ENCODE assay signal across 8 mouse cellular contexts in the genomic region with DNA sequence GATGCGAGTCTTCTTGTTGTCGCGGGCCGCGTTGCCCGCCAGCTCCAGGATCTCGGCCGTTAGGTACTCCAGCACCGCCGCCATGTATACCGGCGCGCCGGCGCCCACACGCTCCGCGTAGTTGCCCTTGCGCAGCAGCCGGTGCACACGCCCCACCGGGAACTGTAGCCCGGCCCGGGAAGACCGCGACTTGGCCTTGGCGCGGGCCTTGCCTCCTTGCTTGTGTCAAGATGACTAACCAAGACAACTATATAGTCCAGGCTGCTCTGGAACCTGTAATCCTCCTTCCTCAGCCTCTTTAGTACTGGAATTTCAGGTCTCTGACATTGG. TPM values are rescaled to one million over a fixed set of nuclear protein-coding genes. Genes with fewer than 3 reads are reported as not detected.
A peak's percentile ranks its signal among the peaks of the same experiment; 100 is the strongest.
DNase-seq lines count a peak whose midpoint lies in the region; ATAC-seq and TF ChIP-seq lines count a peak whose summit lies in the region.
"Not testable (repeated sequence)": the region's sequence is repeated elsewhere in the genome, so short reads cannot be mapped to it uniquely, and the experiment has no call there.

No protein-coding gene starts in this region.

- peak overlapping the region; percentile 18; the same call in 1 of the 2 replicates for H3K4me3 ChIP-seq in brown adipose tissue, adult 24 weeks (ENCODE audit: insufficient read depth, low read depth, low read length)
- H3K4me3 ChIP-seq in heart, embryonic 12.5 days = peak overlapping the region; percentile 37
- peak overlapping the region; percentile 25; the same call in 1 of the 2 replicates for H3K4me3 ChIP-seq in kidney, embryonic 14.5 days (ENCODE audit: low read length)
- peak overlapping the region; percentile 25; the same call in 1 of the 2 replicates for H3K4me3 ChIP-seq in limb, embryonic 14.5 days (replicated peaks; ENCODE audit: low read length)
- peak overlapping the region; percentile 28 for H3K4me3 ChIP-seq in midbrain, embryonic 14.5 days (replicated peaks; ENCODE audit: low read depth, low read length)

- not testable (repeated sequence) for H3K36me3 ChIP-seq in heart, embryonic 12.5 days; kidney, embryonic 14.5 days (ENCODE audit: control insufficient read depth, insufficient read depth, low read length); limb, embryonic 14.5 days (ENCODE audit: control insufficient read depth, insufficient read depth, low read length); midbrain, embryonic 14.5 days (ENCODE audit: control insufficient read depth, insufficient read depth, low read length)

- H3K9me3 ChIP-seq in heart, embryonic 12.5 days (replicated peaks); kidney, embryonic 14.5 days (ENCODE audit: control insufficient read depth, low read length); limb, embryonic 14.5 days (ENCODE audit: control insufficient read depth, low read length); midbrain, embryonic 14.5 days (ENCODE audit: control insufficient read depth, low read length): not testable (repeated sequence)

- H3K27ac ChIP-seq in brown adipose tissue, adult 24 weeks (replicated peaks; ENCODE audit: low read depth, low read length); heart, embryonic 12.5 days (ENCODE audit: poor library complexity, severe bottlenecking); kidney, embryonic 14.5 days (ENCODE audit: low read depth, low read length); limb, embryonic 14.5 days (replicated peaks; ENCODE audit: low read depth, low read length); midbrain, embryonic 14.5 days (replicated peaks; ENCODE audit: low read depth, low read length): not testable (repeated sequence)

- H3K27me3 ChIP-seq in heart, embryonic 12.5 days (replicated peaks); kidney, embryonic 14.5 days (ENCODE audit: control insufficient read depth, insufficient read depth, low read length); limb, embryonic 14.5 days (ENCODE audit: control insufficient read depth, insufficient read depth, low read length); midbrain, embryonic 14.5 days (ENCODE audit: control insufficient read depth, insufficient read depth, low read length): not testable (repeated sequence)

- peak overlapping the region; percentile 67 for H3K9ac ChIP-seq in heart, embryonic 12.5 days
- peak overlapping the region; percentile 23; the same call in 1 of the 2 replicates for H3K9ac ChIP-seq in kidney, embryonic 14.5 days (ENCODE audit: low read depth, low read length)
- H3K9ac ChIP-seq in limb, embryonic 14.5 days (ENCODE audit: low read depth, low read length, severe bottlenecking) = peak overlapping the region; percentile 47; the same call in 1 of the 2 replicates
- peak overlapping the region; percentile 44; the same call in 1 of the 2 replicates for H3K9ac ChIP-seq in midbrain, embryonic 14.5 days (replicated peaks; ENCODE audit: low read length)

- TF ChIP-seq POLR2A in limb, embryonic 14.5 days (IDR thresholded peaks at IDR 0.05; ENCODE audit: borderline replicate concordance, extremely low read depth, insufficient read depth, insufficient read length) = not testable (repeated sequence)

- 2% methylated on average over 28 of the region's 28 CpGs for WGBS in heart, embryonic 12.5 days
- 6% methylated on average over 28 of the region's 28 CpGs for WGBS in kidney, embryonic 14.5 days
- 21% methylated on average over 7 of the region's 28 CpGs for WGBS in limb, embryonic 14.5 days
- WGBS in midbrain, embryonic 14.5 days = 8% methylated on average over 28 of the region's 28 CpGs

- H3K4me2 ChIP-seq in heart, embryonic 12.5 days = peak overlapping the region; percentile 73
- peak overlapping the region; percentile 41 for H3K4me2 ChIP-seq in kidney, embryonic 14.5 days (replicated peaks; ENCODE audit: low read depth, low read length)
- peak overlapping the region; percentile 37 for H3K4me2 ChIP-seq in limb, embryonic 14.5 days (replicated peaks; ENCODE audit: low read depth, low read length, severe bottlenecking)
- peak overlapping the region; percentile 53 for H3K4me2 ChIP-seq in midbrain, embryonic 14.5 days (ENCODE audit: low read length)

- peak; percentile 52 for DNase-seq in 3T3-L1 (ENCODE audit: low read depth, low spot score)
- not testable (repeated sequence) for DNase-seq in limb, embryonic 14.5 days (ENCODE audit: low spot score)
- peak; percentile 55 for DNase-seq in midbrain, embryonic 14.5 days
- DNase-seq in spleen, adult 18-20 months = peak; percentile 42 to 51

- H3K4me1 ChIP-seq in brown adipose tissue, adult 24 weeks (ENCODE audit: control insufficient read depth, insufficient read depth, insufficient read length, low read length); heart, embryonic 12.5 days (replicated peaks); kidney, embryonic 14.5 days (ENCODE audit: control insufficient read depth, insufficient read depth, low read length); limb, embryonic 14.5 days (ENCODE audit: control insufficient read depth, insufficient read depth, low read length); midbrain, embryonic 14.5 days (ENCODE audit: control insufficient read depth, insufficient read depth, low read length): not testable (repeated sequence)

- ATAC-seq in erythroid progenitor cell, adult 5-6 weeks (replicated peaks; ENCODE audit: low FRiP score, poor library complexity, severe bottlenecking) = peak; percentile 83
- ATAC-seq in heart, embryonic 12.5 days (ENCODE audit: insufficient number of reproducible peaks, low FRiP score) = peak; percentile 48; the same call in 1 of the 2 replicates
- not testable (repeated sequence) for ATAC-seq in kidney, embryonic 14.5 days (ENCODE audit: low FRiP score, low TSS enrichment); limb, embryonic 14.5 days (ENCODE audit: low FRiP score, low read depth); midbrain, embryonic 14.5 days (ENCODE audit: low FRiP score, low TSS enrichment)

RNA-seq across cellular contexts. Expression of gene Nxnl2, which starts 32.0 kb away (rescaled TPM):
- polyA plus RNA-seq in brown adipose tissue, adult 24 weeks (2012; ENCODE audit: insufficient read depth, insufficient read length, missing spikeins) = not detected in 2 replicates
- not detected in 2 replicates for total RNA-seq in erythroid progenitor cell, adult 5-6 weeks (2015; ENCODE audit: low replicate concordance)
- not detected in 2 replicates for total RNA-seq in erythroid progenitor cell, adult 5-6 weeks (2017; ENCODE audit: low replicate concordance)
- 1.1 and 1.5 TPM in 2 replicates for polyA plus RNA-seq in heart, embryonic 12.5 days (2016; fragmentation: Nextera tagmentation; extraction: Ambion mirVana)
- polyA plus RNA-seq in kidney, embryonic 14.5 days (2014; fragmentation: Nextera tagmentation; extraction: Ambion mirVana) = 1.0 and 1.1 TPM in 2 replicates
- 7.6 and 7.8 TPM in 2 replicates for polyA plus RNA-seq in limb, embryonic 14.5 days (2012; rRNA removed)
- polyA plus RNA-seq in limb, embryonic 14.5 days (2014; fragmentation: Nextera tagmentation; extraction: Ambion mirVana) = 5.2 and 7.3 TPM in 2 replicates
- 1.3 TPM in 2 replicates for polyA plus RNA-seq in midbrain, embryonic 14.5 days (2014; fragmentation: Nextera tagmentation; extraction: Ambion mirVana)
